Mouse (Mus musculus) stomach, embryonic 14.5 days (tissue): Measurements from ENCODE around the gene Wrap73. TPM values are rescaled to one million over a fixed set of nuclear protein-coding genes. Genes with fewer than 3 reads are reported as not detected.

Experiments used
- ATAC-seq: fragments of 200-750 bp; cut with Nextera tagmentation; 2 replicates; pipeline ENCODE4 v1.8.0; 2017; ENCODE audit warnings: low read depth, moderate TSS enrichment; ENCODE audit not compliant: insufficient number of reproducible peaks, insufficient read depth, low FRiP score
- H3K27ac ChIP-seq: fragments of 300-500 bp; sonication (generic); 2 replicates; pipeline ENCODE4 v1.5.1; 2014; ENCODE audit warnings: mild to moderate bottlenecking, low read length, moderate library complexity, mixed read lengths
- H3K27me3 ChIP-seq: fragments of 300-500 bp; sonication (generic); 2 replicates; pipeline ENCODE4 v1.6.1; 2014; ENCODE audit warnings: low read length, control low read depth, mixed read lengths; ENCODE audit not compliant: control insufficient read depth, insufficient read depth
- H3K36me3 ChIP-seq: fragments of 300-500 bp; sonication (generic); 2 replicates; pipeline ENCODE4 v1.6.1; 2014; ENCODE audit warnings: mild to moderate bottlenecking, control low read depth, low read length, moderate library complexity, mixed read lengths; ENCODE audit not compliant: control insufficient read depth, insufficient read depth
- H3K4me1 ChIP-seq: fragments of 300-500 bp; sonication (generic); 2 replicates; pipeline ENCODE4 v1.6.1; 2014; ENCODE audit warnings: low read length, control low read depth, mixed read lengths; ENCODE audit not compliant: control insufficient read depth, insufficient read depth
- H3K4me2 ChIP-seq: fragments of 300-500 bp; sonication (generic); replicated peaks from 2 replicates; pipeline ENCODE4 v1.6.1; 2014; ENCODE audit warnings: low read depth, low read length, control low read depth
- H3K4me3 ChIP-seq: fragments of 300-500 bp; sonication (generic); 2 replicates; pipeline ENCODE4 v1.5.1; 2014; ENCODE audit warnings: low read depth, low read length, control low read depth
- H3K9ac ChIP-seq: fragments of 300-500 bp; sonication (generic); replicated peaks from 2 replicates; pipeline ENCODE4 v1.6.1; 2014; ENCODE audit warnings: low read depth, mild to moderate bottlenecking, control low read depth, low read length, moderate library complexity, mixed read lengths
- H3K9me3 ChIP-seq: fragments of 300-500 bp; sonication (generic); 2 replicates; pipeline ENCODE4 v1.6.1; 2016; ENCODE audit warnings: low read depth, low read length, control low read depth; ENCODE audit not compliant: control insufficient read depth
- WGBS: fragments of 180-500 bp; shearing (Covaris S2); extraction: QIAGEN DNeasy Blood & Tissue Kit; methylation state at CpG from one replicate; pipeline ENCODE4 v1.1.7; 2014; 5-methylcytosine and 5-hydroxymethylcytosine counted together
- polyA plus RNA-seq: library from polyadenylated mRNA; unstranded; fragments of >200 nt; fragmentation: Nextera tagmentation; extraction: Ambion mirVana; gene quantifications from 2 replicates; pipeline ENCODE4 v1.2.1, GENCODE M21; 2014

Gene Wrap73
- polyA plus RNA-seq, 1 experiment from 2014 or later: 41.4 TPM

DNA sequence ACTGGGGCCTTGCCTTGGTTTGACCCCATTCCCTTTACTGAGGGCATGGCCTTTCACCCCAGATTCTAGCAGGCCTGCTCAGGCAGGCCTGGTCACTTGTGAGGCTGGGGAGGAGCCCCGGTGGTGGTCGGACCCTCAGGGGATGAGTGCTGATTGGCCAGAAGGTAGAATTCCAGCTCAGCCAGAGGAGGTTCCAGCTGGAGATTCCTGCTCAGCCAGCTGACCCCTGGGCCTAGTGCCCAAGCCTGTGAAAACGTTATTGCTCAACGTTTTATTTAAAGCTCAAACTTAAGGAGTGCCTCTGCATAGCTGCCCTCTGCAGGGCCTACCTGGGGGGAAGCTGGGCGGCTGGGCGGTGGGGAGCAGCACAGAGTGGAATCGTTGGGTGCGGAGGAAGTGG, 35.1 kb downstream of the Wrap73 start:
- no peak for ATAC-seq
- Histone ChIP-seq H3K4me3 (no peak overlapping the region), H3K27me3 (0 out of 2 replicates have a peak, but pooled peaks cover 3% of the 10 kb centered on the region), H3K4me1 (0 out of 2 replicates have a peak, but pooled peaks cover under 1% of the 10 kb centered on the region), H3K4me2 (no peak overlapping the region), H3K9ac (no peak overlapping the region), H3K27ac (no peak overlapping the region), H3K36me3 (no peaks in the 10 kb centered on the region), H3K9me3 (no peaks in the 10 kb centered on the region)
- WGBS: 61% methylated on average over 8 of the region's 8 CpGs

DNA sequence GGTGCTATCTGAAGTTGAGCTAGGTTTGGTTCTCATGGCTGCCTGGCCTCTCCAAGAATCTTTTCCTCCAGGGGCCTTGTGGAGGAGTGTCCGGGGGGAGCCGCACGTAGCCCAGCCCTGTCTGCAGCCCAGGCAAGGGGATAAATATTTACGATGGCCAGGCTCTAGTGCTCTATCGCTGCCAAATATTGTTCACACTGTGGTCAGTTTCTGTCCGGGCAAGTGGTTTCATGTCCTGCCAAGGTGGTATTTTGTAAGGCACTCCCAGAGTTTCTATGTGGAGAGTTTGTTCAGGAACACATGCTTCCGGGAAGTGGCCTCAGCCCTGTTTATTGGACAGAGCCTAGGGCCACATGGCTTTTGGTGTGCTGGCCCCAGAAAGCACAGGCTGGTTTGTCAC, 38.8 kb downstream of the Wrap73 start:
- Histone ChIP-seq H3K36me3 (no peaks in the 10 kb centered on the region), H3K4me1 (no peaks in the 10 kb centered on the region), H3K4me3 (no peak overlapping the region), H3K9ac (no peak overlapping the region), H3K4me2 (no peak overlapping the region), H3K27me3 (no peaks in the 10 kb centered on the region), H3K27ac (no peak overlapping the region), H3K9me3 (no peaks in the 10 kb centered on the region)
- no peak for ATAC-seq
- 64% methylated on average over 7 of the region's 7 CpGs for WGBS

DNA sequence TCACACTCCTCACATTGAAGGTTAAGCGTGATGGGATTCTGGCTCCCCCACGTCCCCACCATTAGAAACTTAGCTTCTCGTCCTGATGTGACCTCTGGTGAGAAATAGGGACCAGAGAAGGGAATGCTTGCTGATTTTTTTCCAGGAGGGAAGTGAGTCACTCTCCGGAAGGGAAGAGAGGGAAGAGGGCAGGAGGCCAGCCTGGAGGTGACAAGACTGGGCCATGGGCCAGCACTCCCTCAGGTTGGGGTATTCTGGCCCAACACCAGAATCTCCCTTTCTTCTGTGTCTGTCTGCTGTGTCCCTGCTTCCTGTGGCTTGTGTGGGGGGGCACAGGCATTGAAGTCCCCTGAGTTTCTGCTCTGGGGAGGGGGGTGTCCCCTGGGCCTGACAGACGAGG, 41.4 kb downstream of the Wrap73 start:
- Histone ChIP-seq H3K9me3 (no peaks in the 10 kb centered on the region), H3K27ac (no peak overlapping the region), H3K4me3 (no peak overlapping the region), H3K4me1 (no peaks in the 10 kb centered on the region), H3K27me3 (no peaks in the 10 kb centered on the region), H3K36me3 (no peaks in the 10 kb centered on the region), H3K9ac (no peak overlapping the region), H3K4me2 (no peak overlapping the region)
- 71% methylated on average over 5 of the region's 5 CpGs for WGBS
- ATAC-seq: no peak

DNA sequence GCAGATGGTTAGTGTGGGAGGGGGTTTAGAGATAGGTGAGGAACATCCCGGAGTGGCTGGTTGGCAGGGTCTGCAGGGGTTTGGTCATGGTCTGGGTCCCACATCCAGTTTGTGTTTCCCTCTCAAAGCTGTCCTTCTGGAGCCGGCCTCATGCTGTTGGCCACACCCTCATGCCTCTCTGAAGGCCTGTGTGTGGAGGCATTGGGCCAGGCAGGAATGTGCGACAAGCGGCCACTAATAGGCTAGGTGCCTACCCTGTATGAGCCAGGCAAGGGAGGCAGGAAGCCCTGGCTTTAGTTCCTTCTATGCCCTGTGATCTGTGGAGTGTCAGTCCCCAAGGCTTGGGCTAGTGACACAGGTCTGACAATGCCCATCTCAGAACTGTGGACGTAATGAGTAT, 42.8 kb downstream of the Wrap73 start:
- 71% methylated on average over 5 of the region's 5 CpGs for WGBS
- H3K27ac ChIP-seq: no peak overlapping the region
- H3K9ac ChIP-seq: no peak overlapping the region
- H3K36me3 ChIP-seq: no peaks in the 10 kb centered on the region
- H3K4me3 ChIP-seq: no peak overlapping the region
- H3K4me1 ChIP-seq: no peaks in the 10 kb centered on the region
- no peak overlapping the region for H3K4me2 ChIP-seq
- H3K9me3 ChIP-seq: no peaks in the 10 kb centered on the region
- no peaks in the 10 kb centered on the region for H3K27me3 ChIP-seq
- ATAC-seq: no peak

DNA sequence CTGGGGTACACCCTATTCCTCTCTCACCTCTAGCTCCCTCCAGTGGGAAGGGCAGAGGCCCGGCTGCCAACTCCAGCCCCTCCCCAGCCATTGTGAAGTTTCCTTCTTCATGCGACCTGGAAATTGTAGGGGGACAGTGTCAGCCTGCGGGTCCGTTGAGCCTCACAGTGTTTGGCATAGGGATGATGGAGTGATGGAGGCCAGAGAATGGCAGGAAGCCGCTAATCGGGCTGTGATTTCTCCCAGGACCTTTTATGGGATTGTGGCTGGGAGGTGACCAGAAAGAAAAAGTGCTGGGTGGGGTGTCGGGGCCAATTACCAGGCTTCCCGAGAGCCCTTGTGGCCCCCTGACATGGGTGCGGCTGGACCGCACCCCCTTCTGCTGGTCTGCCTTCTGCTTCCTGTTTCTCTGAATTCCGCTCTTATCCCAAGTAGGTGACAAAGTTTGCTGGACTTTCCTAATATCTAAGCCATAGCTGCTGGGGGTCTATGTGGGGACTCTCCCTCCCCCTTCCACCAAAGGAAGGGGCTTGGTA, 43.9 kb downstream of the Wrap73 start:
- no peak for ATAC-seq
- WGBS: 64% methylated on average over 11 of the region's 11 CpGs

DNA sequence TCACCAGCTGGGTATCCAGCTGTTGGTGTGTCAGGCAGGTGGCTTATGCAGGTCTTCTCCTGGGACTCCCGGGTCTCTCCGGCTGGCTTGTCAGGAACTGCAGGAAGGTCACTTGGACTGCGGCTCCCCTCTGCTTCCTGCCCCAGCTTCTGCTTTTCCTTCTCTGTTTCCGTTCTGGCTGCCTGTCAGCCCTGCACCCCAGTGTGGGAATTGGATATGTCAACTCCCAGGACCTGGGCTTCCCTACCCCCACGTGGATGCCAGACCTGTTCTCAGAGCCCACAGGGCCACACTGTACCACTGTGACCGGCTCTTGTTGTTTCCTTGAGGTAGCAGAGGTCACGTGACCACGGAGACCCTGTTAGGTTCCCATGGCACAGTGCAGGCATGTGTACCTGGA, 46.8 kb downstream of the Wrap73 start:
- Histone ChIP-seq H3K4me1 (no peaks in the 10 kb centered on the region), H3K9ac (no peak overlapping the region), H3K27ac (no peak overlapping the region), H3K9me3 (no peaks in the 10 kb centered on the region), H3K4me2 (no peak overlapping the region), H3K4me3 (no peak overlapping the region), H3K36me3 (no peaks in the 10 kb centered on the region), H3K27me3 (no peaks in the 10 kb centered on the region)
- ATAC-seq: no peak
- 70% methylated on average over 8 of the region's 8 CpGs for WGBS

More for the DNA sequence above, 43.9 kb downstream of the Wrap73 start:
- H3K36me3 ChIP-seq: no peaks in the 10 kb centered on the region
- no peaks in the 10 kb centered on the region for H3K27me3 ChIP-seq
- no peak overlapping the region for H3K9ac ChIP-seq
- no peaks in the 10 kb centered on the region for H3K9me3 ChIP-seq
- no peaks in the 10 kb centered on the region for H3K4me1 ChIP-seq
- no peak overlapping the region for H3K4me3 ChIP-seq
- no peak overlapping the region for H3K4me2 ChIP-seq
- H3K27ac ChIP-seq: no peak overlapping the region

DNA sequence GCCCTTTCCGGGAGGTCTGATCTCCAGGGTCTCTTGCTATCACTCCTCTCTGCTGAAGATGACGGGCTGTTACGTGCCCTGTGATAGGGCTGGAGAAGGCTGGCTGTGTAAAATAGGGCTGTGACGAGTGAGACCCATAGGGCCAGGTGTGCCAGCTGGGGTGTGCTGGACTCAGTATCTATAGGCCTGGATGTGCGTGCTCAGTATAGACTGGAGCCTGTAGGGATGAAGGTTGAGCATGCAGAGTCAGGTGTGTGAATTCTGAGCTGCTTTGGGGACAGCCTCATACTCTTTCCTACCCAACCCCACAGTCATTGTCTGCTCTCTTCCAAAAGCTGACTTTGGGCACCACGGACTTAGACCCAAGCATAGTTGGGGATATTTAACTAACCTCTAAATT, 55.8 kb downstream of the Wrap73 start:
- no peaks in the 10 kb centered on the region for H3K4me1 ChIP-seq
- H3K4me3 ChIP-seq: no peak overlapping the region
- H3K9ac ChIP-seq: no peak overlapping the region
- H3K27ac ChIP-seq: no peak overlapping the region
- no peak for ATAC-seq
- no peaks in the 10 kb centered on the region; the same call in 1 of the 2 replicates for H3K9me3 ChIP-seq
- WGBS: 68% methylated on average over 6 of the region's 6 CpGs
- no peaks in the 10 kb centered on the region for H3K36me3 ChIP-seq
- H3K27me3 ChIP-seq: no peaks in the 10 kb centered on the region
- H3K4me2 ChIP-seq: no peak overlapping the region

DNA sequence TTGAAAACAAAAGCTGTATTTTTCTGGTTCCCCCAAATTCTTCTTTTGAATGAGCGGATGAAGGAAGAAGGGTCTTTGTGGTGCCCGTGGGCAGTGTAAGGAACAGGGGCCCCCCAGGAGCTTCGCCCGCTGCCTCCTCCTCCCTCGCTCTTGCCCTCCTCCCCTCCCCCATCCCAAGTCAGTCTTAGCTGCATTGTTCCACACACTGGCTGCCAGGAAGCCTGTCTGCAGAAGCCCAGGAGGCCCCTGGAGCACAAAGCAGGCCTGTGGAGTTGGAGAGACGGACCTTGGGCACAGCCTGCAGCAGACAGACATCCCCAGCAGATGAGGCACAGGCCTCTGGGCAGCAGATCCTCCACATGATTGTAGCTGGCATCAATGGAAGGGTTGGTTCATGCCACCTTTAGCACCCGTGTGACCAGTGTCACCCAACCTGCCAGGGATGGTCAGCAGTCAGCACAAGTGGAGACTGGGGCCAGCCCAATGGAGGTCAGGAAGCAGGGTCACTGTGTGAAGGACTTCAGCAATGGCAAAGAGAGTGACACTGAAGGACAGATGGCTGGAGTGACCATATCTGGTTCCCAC, 56.3 kb downstream of the Wrap73 start:
- no peaks in the 10 kb centered on the region for H3K4me1 ChIP-seq
- 69% methylated on average over 7 of the region's 7 CpGs for WGBS
- H3K27ac ChIP-seq: no peak overlapping the region
- H3K36me3 ChIP-seq: no peaks in the 10 kb centered on the region
- H3K27me3 ChIP-seq: no peaks in the 10 kb centered on the region
- no peak overlapping the region for H3K4me2 ChIP-seq
- H3K4me3 ChIP-seq: no peak overlapping the region
- no peak overlapping the region for H3K9ac ChIP-seq
- no peaks in the 10 kb centered on the region; the same call in 1 of the 2 replicates for H3K9me3 ChIP-seq
- ATAC-seq: no peak

DNA sequence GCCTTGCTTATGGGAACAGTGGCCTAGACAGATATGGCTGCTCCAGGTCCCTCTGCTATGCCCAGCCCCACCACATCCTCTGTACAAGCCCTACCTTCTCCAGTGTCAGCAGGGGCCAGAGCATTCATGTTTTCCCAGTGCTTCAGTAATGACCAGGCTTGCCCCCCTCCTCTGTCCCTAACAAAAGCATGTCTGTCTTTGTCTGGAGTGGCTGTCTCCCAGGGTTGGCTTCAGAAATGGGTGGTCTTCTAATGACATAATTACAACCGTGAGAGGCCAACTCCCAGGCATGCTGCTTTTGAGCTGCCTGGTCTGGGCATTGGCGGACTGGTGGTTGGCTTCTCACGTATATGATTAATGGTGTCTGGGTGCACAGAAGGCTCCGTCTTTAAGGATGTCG, 59.3 kb downstream of the Wrap73 start:
- WGBS: 66% methylated on average over 5 of the region's 5 CpGs
- Histone ChIP-seq H3K9me3 (no peaks in the 10 kb centered on the region), H3K27me3 (no peaks in the 10 kb centered on the region), H3K4me2 (no peak overlapping the region), H3K27ac (no peak overlapping the region), H3K9ac (no peak overlapping the region), H3K36me3 (no peaks in the 10 kb centered on the region), H3K4me1 (0 out of 2 replicates have a peak, but pooled peaks cover 3% of the 10 kb centered on the region), H3K4me3 (no peak overlapping the region)
- no peak for ATAC-seq
